Mouse (Mus musculus) heart, embryonic 13.5 days (tissue): ENCODE measurements around the gene Gm45021. TPM values are rescaled to one million over a fixed set of nuclear protein-coding genes. Genes with fewer than 3 reads are reported as not detected.
"Not testable (repeated sequence)": the region's sequence is repeated elsewhere in the genome, so short reads cannot be mapped to it uniquely, and the experiment has no call there.

ENCODE experiments used
- ATAC-seq: fragments of 200-750 bp; cut with Nextera tagmentation; 2 replicates; pipeline ENCODE4 v1.8.0; 2017; ENCODE audit warnings: moderate TSS enrichment; ENCODE audit not compliant: insufficient number of reproducible peaks, low FRiP score, low TSS enrichment; ENCODE audit errors: extremely low read depth
- H3K27ac ChIP-seq: fragments of 300-500 bp; sonication (generic); replicated peaks from 2 replicates; pipeline ENCODE4 v1.5.1; 2015; ENCODE audit warnings: moderate library complexity, mild to moderate bottlenecking, inconsistent platforms
- H3K27me3 ChIP-seq: fragments of 300-500 bp; sonication (generic); replicated peaks from 2 replicates; pipeline ENCODE4 v1.6.1; 2015; ENCODE audit warnings: mild to moderate bottlenecking, inconsistent platforms
- H3K36me3 ChIP-seq: fragments of 300-500 bp; sonication (generic); 2 replicates; pipeline ENCODE4 v1.6.1; 2015; ENCODE audit warnings: mild to moderate bottlenecking, inconsistent platforms
- H3K4me1 ChIP-seq: fragments of 300-500 bp; sonication (generic); 2 replicates; pipeline ENCODE4 v1.6.1; 2015; ENCODE audit warnings: inconsistent platforms
- H3K4me2 ChIP-seq: fragments of 300-500 bp; sonication (generic); 2 replicates; pipeline ENCODE4 v1.6.1; 2015; ENCODE audit warnings: inconsistent platforms, mild to moderate bottlenecking, moderate library complexity
- H3K4me3 ChIP-seq: fragments of 300-500 bp; sonication (generic); 2 replicates; pipeline ENCODE4 v1.5.1; 2015; ENCODE audit warnings: moderate library complexity, mild to moderate bottlenecking, inconsistent platforms
- H3K9ac ChIP-seq: fragments of 300-500 bp; sonication (generic); 2 replicates; pipeline ENCODE4 v1.6.1; 2015; ENCODE audit warnings: inconsistent platforms, mild to moderate bottlenecking, moderate library complexity
- H3K9me3 ChIP-seq: fragments of 300-500 bp; sonication (generic); 2 replicates; pipeline ENCODE4 v1.6.1; 2016; ENCODE audit warnings: inconsistent platforms
- WGBS: fragments of 180-500 bp; shearing (Covaris S2); methylation state at CpG from one replicate; pipeline ENCODE4 v1.1.7; 2015; ENCODE audit warnings: mixed read lengths; 5-methylcytosine and 5-hydroxymethylcytosine counted together
- polyA plus RNA-seq: library from polyadenylated mRNA; unstranded; fragments of >200 nt; fragmentation: Nextera tagmentation; extraction: Ambion mirVana; gene quantifications from 2 replicates; pipeline ENCODE4 v1.2.1, GENCODE M21; 2015

The Gm45021 gene
- polyA plus RNA-seq, 1 experiment from 2014 or later: 0.86 TPM

DNA sequence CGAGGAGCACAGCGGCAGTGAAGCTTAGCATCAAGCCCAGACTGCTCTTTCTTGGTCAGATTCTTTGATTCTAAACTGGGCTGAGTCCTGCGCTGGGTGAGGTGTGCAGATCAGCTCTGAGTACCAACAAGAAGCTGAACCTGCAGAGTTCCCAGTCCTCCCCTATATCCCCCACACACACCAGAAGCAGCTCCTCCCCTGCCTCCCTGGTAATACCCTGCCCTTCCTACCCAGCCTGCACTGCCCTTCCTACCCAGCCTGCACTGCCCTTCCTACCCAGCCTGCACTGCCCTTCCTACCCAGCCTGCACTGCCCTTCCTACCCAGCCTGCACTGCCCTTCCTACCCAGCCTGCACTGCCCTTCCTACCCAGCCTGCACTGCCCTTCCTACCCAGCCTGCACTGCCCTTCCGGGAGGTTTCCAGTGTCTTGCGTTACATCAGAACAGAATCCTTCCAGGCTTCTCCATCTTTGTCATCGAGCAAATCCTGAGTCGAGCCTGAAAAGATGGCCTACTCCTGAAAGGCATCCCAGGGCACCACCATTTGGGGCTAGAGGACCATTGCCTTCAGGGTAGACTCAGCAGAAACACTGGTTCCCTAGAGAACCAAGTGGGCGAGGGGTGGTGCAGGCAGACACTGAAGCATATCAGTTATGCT is 32.9 kb downstream of the Gm45021 start:
- 79% methylated on average over 8 of the region's 8 CpGs for WGBS
- not testable (repeated sequence) for H3K9me3 ChIP-seq, H3K4me1 ChIP-seq, H3K9ac ChIP-seq, H3K4me3 ChIP-seq, H3K4me2 ChIP-seq, ATAC-seq, H3K27ac ChIP-seq
- H3K36me3 ChIP-seq: peaks cover 33% of the 10 kb centered on the region
- peaks cover 20% of the 10 kb centered on the region for H3K27me3 ChIP-seq

GRCm38 (mm10) chr6:48623460-48623859 is 34.0 kb downstream of the Gm45021 start:
- no peak overlapping the region for H3K4me2 ChIP-seq
- 44% methylated on average over 1 of the region's 1 CpGs for WGBS
- H3K36me3 ChIP-seq: peaks cover 30% of the 10 kb centered on the region
- H3K4me3 ChIP-seq: no peak overlapping the region
- H3K27ac ChIP-seq: no peak overlapping the region
- peaks cover 31% of the 10 kb centered on the region for H3K27me3 ChIP-seq
- H3K9me3 ChIP-seq: no peaks in the 10 kb centered on the region
- H3K9ac ChIP-seq: no peak overlapping the region
- peaks cover 15% of the 10 kb centered on the region for H3K4me1 ChIP-seq
- no peak for ATAC-seq

DNA sequence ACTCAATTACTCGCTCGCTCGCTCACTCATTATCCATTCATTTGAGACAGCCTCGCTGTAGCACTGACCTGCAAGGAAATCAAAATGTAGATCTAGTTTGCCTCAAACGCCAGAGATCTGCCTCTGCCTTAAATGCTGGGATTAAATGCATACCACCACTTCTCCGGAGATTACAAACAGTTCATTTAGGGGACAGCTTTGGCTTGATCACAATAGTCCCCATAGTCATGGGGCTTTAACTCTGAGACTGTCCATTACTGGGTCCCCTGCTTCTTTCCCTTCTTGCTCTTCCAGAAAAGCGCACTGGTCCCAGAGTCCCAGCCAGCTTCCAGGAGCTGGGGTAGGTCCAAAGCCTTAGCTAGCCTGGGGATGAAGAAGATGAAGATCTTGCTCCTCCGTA is 37.1 kb downstream of the Gm45021 start, which contains the start of gene AI854703:
Gene AI854703 (plus strand): TSS at position 301 of the 400 bp plus-strand sequence.
- Histone ChIP-seq H3K4me3 (peak within 1 kb of the TSS; percentile 61), H3K9me3 (no peaks in the 10 kb centered on the region), H3K4me2 (peak within 1 kb of the TSS; percentile 90), H3K4me1 (peaks cover 28% of the 10 kb centered on the region), H3K27ac (no peak within 1 kb of the TSS), H3K9ac (peak within 1 kb of the TSS; percentile 81), H3K27me3 (peaks cover 52% of the 10 kb centered on the region), H3K36me3 (peaks cover 6% of the 10 kb centered on the region; the same call in 1 of the 2 replicates)
- 35% methylated on average over 8 of the region's 8 CpGs for WGBS
- ATAC-seq: no peak

DNA sequence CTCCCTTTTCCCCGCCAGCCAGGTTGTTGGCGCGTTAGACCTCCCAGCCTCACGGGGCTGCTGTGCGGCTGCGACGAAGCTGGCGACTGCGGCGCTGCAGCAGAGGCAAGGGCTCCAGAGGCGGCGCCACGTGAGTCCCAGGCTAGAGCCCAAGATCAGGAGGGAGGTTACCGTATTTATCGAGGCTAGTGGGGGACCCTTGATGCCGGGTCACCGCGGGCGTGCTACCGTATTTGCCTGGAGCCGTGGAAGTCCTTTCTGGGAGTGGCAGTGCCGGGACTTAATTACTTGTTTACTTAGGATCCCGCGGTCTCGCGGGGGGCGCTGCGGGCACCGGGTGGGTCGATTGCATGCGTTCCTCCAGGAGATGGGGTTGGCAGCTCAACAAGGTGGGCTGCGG is 37.6 kb downstream of the Gm45021 start:
- H3K4me2 ChIP-seq: peak overlapping the region; percentile 90
- ATAC-seq: no peak
- H3K27ac ChIP-seq: no peak overlapping the region
- peaks cover 28% of the 10 kb centered on the region for H3K4me1 ChIP-seq
- H3K9ac ChIP-seq: peak overlapping the region; percentile 81
- H3K9me3 ChIP-seq: no peaks in the 10 kb centered on the region
- H3K36me3 ChIP-seq: peaks cover 2% of the 10 kb centered on the region; the same call in 1 of the 2 replicates
- under 1% methylated on average over 32 of the region's 32 CpGs for WGBS
- peaks cover 52% of the 10 kb centered on the region for H3K27me3 ChIP-seq
- peak overlapping the region; percentile 61 for H3K4me3 ChIP-seq

GRCm38 (mm10) chr6:48627511-48627924 is 38.1 kb downstream of the Gm45021 start:
- Histone ChIP-seq H3K4me1 (peaks cover 28% of the 10 kb centered on the region), H3K9ac (peak overlapping the region; percentile 81), H3K4me3 (peak overlapping the region; percentile 61), H3K4me2 (peak overlapping the region; percentile 90), H3K36me3 (no peaks in the 10 kb centered on the region), H3K9me3 (no peaks in the 10 kb centered on the region), H3K27ac (no peak overlapping the region), H3K27me3 (peaks cover 52% of the 10 kb centered on the region)
- 6% methylated on average over 7 of the region's 7 CpGs for WGBS
- ATAC-seq: no peak

DNA sequence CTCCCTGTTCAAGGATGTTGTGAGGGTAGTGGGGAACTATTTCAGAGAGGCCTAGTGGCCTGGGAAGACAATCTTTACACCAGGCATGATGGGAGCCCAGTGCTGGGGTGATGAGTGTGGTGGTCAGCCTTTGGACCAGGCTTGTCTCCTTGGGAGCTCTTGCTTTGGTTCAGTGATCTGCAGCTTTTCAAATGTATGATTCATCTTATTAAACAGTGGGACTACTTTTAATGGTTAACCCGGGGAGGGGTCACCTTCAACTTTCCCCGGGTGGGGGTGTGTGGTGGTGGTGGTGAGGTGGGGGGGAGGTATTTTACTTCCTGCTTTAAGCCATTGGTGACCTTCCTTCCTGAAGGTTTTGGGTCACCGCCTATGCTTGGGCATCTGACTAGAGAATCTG is 39.0 kb downstream of the Gm45021 start:
- Histone ChIP-seq H3K4me3 (no peak overlapping the region), H3K27ac (no peak overlapping the region), H3K9ac (no peak overlapping the region), H3K9me3 (no peaks in the 10 kb centered on the region), H3K36me3 (no peaks in the 10 kb centered on the region), H3K4me2 (peak overlapping the region; percentile 74), H3K27me3 (peaks cover 52% of the 10 kb centered on the region), H3K4me1 (peaks cover 28% of the 10 kb centered on the region)
- ATAC-seq: no peak
- WGBS: 61% methylated on average over 3 of the region's 3 CpGs

GRCm38 (mm10) chr6:48628808-48629660 is 39.6 kb downstream of the Gm45021 start:
- H3K27me3 ChIP-seq: peaks cover 52% of the 10 kb centered on the region
- H3K9ac ChIP-seq: peak overlapping the region; percentile 74
- no peak overlapping the region for H3K27ac ChIP-seq
- no peaks in the 10 kb centered on the region for H3K36me3 ChIP-seq
- ATAC-seq: no peak
- WGBS: 5% methylated on average over 54 of the region's 54 CpGs
- peaks cover 28% of the 10 kb centered on the region for H3K4me1 ChIP-seq
- H3K9me3 ChIP-seq: no peaks in the 10 kb centered on the region
- peak overlapping the region; percentile 74 for H3K4me2 ChIP-seq
- peak overlapping the region; percentile 51 for H3K4me3 ChIP-seq

GRCm38 (mm10) chr6:48629661-48630034 is 40.2 kb downstream of the Gm45021 start:
- Histone ChIP-seq H3K4me2 (peak overlapping the region; percentile 74), H3K9me3 (no peaks in the 10 kb centered on the region), H3K4me1 (peaks cover 28% of the 10 kb centered on the region), H3K27me3 (peaks cover 52% of the 10 kb centered on the region), H3K36me3 (no peaks in the 10 kb centered on the region), H3K9ac (peak overlapping the region; percentile 74), H3K27ac (no peak overlapping the region), H3K4me3 (peak overlapping the region; percentile 51)
- WGBS: 4% methylated on average over 13 of the region's 13 CpGs
- no peak for ATAC-seq

- Histone ChIP-seq H3K27ac (no peak overlapping the region), H3K27me3 (peaks cover 41% of the 10 kb centered on the region), H3K36me3 (no peaks in the 10 kb centered on the region), H3K9me3 (no peaks in the 10 kb centered on the region), H3K4me2 (no peak overlapping the region), H3K9ac (no peak overlapping the region), H3K4me3 (no peak overlapping the region), H3K4me1 (peaks cover 28% of the 10 kb centered on the region)
- ATAC-seq: no peak
- WGBS: 81% methylated on average over 8 of the region's 8 CpGs
Measured at GRCm38 (mm10) chr6:48630831-48631230, 41.4 kb downstream of the Gm45021 start.

DNA sequence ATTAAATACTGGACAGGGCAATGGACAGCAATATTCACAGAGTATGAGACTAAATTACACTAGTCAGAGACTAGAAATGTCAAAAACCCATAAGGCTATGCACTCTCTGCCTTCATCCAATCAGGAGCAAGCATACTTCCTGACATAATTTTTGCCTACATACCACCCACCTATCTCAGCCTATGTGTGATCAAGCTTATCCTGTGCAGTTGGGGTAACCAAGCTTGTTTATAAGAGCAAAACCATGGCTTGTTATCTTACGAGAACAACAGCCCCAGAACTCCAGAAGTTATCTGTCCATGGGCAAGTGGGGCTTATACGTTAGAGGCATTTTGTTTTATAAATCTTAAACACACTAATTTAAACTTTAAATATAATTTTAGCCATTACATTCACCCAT is 45.7 kb downstream of the Gm45021 start:
- ATAC-seq: no peak
- H3K36me3 ChIP-seq: no peaks in the 10 kb centered on the region
- no peak overlapping the region for H3K4me2 ChIP-seq
- H3K4me1 ChIP-seq: peaks cover 18% of the 10 kb centered on the region
- H3K27me3 ChIP-seq: peaks cover 6% of the 10 kb centered on the region; the same call in 1 of the 2 replicates
- no peak overlapping the region for H3K9ac ChIP-seq
- H3K27ac ChIP-seq: no peak overlapping the region
- no peak overlapping the region for H3K4me3 ChIP-seq
- H3K9me3 ChIP-seq: no peaks in the 10 kb centered on the region
- WGBS: 71% methylated on average over 2 of the region's 2 CpGs

- ATAC-seq: no peak
- no peak overlapping the region for H3K4me3 ChIP-seq
- H3K9ac ChIP-seq: no peak overlapping the region
- H3K27ac ChIP-seq: peak overlapping the region; percentile 67
- peak overlapping the region; percentile 29 for H3K4me2 ChIP-seq
- WGBS: 35% methylated on average over 6 of the region's 6 CpGs
- peaks cover 18% of the 10 kb centered on the region for H3K4me1 ChIP-seq
- no peaks in the 10 kb centered on the region for H3K27me3 ChIP-seq
- H3K36me3 ChIP-seq: no peaks in the 10 kb centered on the region
- no peaks in the 10 kb centered on the region for H3K9me3 ChIP-seq
Measured at GRCm38 (mm10) chr6:48636515-48636914, 47.1 kb downstream of the Gm45021 start.
